Mouse (Mus musculus): ENCODE data around the gene Khk.
"Not testable (repeated sequence)": the region's sequence is repeated elsewhere in the genome, so short reads cannot be mapped to it uniquely, and the experiment has no call there.

The Khk gene

GRCm38 (mm10) chr5:30921256-30922033, at the start of gene Khk:
Khk (plus strand) TSS chr5:30921431.
- peak; percentile 82 for DNase-seq

- no peak for DNase-seq
Measured at GRCm38 (mm10) chr5:30872574-30872973, 48.7 kb upstream of the Khk start.

GRCm38 (mm10) chr5:30874365-30874764, 46.9 kb upstream of the Khk start:
- no peak for DNase-seq

- peak; percentile 73 for DNase-seq
Measured at GRCm38 (mm10) chr5:30878616-30879015, 42.6 kb upstream of the Khk start.

- no peak for DNase-seq
Measured at GRCm38 (mm10) chr5:30879347-30879943, 41.8 kb upstream of the Khk start.

GRCm38 (mm10) chr5:30881839-30882238, 39.4 kb upstream of the Khk start:
- not testable (repeated sequence) for DNase-seq

GRCm38 (mm10) chr5:30886209-30886608, 35.0 kb upstream of the Khk start:
- no peak for DNase-seq

- no peak for DNase-seq
Measured at GRCm38 (mm10) chr5:30886731-30887130, 34.5 kb upstream of the Khk start.

- DNase-seq, result peak; percentile 57
Measured at GRCm38 (mm10) chr5:30887331-30887761, 33.9 kb upstream of the Khk start.

GRCm38 (mm10) chr5:30887858-30888336, 33.3 kb upstream of the Khk start:
- DNase-seq, result peak; percentile 93

GRCm38 (mm10) chr5:30888337-30889087, 32.7 kb upstream of the Khk start, which contains the start of gene Agbl5:
Agbl5 (plus strand) TSS chr5:30888694.
- DNase-seq, result peak; percentile 94

GRCm38 (mm10) chr5:30889088-30889754, 32.0 kb upstream of the Khk start:
- no peak for DNase-seq

GRCm38 (mm10) chr5:30890375-30890774, 30.9 kb upstream of the Khk start:
- no peak for DNase-seq

- no peak for DNase-seq
Measured at GRCm38 (mm10) chr5:30901860-30902259, 19.4 kb upstream of the Khk start.

- peak; percentile 95 for DNase-seq
Measured at GRCm38 (mm10) chr5:30907413-30908059, 13.7 kb upstream of the Khk start, which contains the start of gene Ost4. Ost4 (minus strand) TSS chr5:30907788.

GRCm38 (mm10) chr5:30908426-30909299, 12.6 kb upstream of the Khk start:
- no peak for DNase-seq

GRCm38 (mm10) chr5:30909300-30909659, 12.0 kb upstream of the Khk start:
- DNase-seq, result no peak

- DNase-seq, result no peak
Measured at GRCm38 (mm10) chr5:30909863-30910262, 11.4 kb upstream of the Khk start.

GRCm38 (mm10) chr5:30910481-30910880, 10.8 kb upstream of the Khk start:
- DNase-seq, result no peak

GRCm38 (mm10) chr5:30912156-30912555, 9.1 kb upstream of the Khk start:
- DNase-seq, result no peak

Measured in layer of hippocampus, adult 9-11 months (tissue).